Mouse (Mus musculus): Measurements from ENCODE around the gene Defa21.
"Not testable (repeated sequence)": the region's sequence is repeated elsewhere in the genome, so short reads cannot be mapped to it uniquely, and the experiment has no call there.

Defa21 gene

DNA sequence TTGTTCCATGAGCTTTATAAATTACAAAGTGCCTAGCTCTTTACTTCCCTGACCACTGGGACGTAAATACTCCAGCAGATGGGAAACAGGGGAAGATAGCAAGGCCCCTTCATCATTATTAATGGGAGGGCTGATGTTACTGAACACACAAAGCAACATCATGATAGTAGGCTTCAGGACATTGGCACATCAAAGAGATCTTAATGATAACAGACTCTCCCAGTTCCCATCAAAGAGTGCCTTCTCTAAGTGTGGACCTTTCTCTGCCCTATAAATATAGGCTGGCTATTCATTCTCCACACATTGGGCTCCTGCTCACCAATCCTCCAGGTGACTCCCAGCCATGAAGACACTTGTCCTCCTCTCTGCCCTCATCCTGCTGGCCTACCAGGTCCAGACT is at the start of gene Defa21:
TSS of gene Defa21 (plus strand) at position 301 of the 400 bp plus-strand sequence.
- DNase-seq (ENCODE audit: low spot score) = not testable (repeated sequence)

GRCm38 (mm10) chr8:20979846-20980245 is 45.5 kb upstream of the Defa21 start:
- DNase-seq (ENCODE audit: low spot score) = no peak

DNA sequence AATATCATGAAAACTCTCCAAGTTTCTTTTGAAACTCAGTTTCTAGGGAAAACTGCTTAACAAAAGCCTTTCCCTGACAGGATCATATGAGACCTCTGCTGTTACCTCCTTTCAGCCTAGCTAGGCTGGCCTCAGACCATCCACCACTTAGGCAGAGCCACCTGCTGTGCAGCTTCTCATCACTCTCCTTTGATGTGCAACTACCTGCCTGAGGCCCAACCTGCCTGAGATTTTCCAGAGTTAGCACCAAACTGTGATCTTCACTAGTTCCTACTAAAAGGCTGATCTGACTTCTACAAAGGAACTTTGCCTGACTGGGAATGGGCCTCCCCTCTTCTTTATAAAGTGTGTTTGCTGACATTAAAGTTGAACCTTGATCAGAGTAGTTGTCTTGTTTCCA is 31.3 kb upstream of the Defa21 start:
- DNase-seq (ENCODE audit: low spot score) = not testable (repeated sequence)

DNA sequence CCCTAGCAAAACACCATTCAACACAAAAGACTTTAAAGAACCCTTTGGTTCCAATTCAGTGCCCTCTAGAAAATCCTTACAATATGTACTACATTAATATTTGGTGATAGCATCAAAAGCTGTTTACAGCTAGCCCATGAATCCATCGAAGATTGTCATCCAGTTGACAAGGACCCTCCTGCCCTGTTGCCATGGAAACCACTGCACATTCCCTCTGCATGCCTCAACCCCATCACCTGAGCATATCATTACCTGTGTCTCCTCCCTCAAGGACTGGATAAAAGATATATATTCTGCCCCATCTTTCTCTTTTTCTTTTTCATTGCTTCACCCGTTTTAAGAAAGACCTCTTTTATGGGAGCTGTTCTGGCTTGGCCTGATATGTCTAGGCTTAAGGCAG is 28.6 kb upstream of the Defa21 start:
- no peak for DNase-seq (ENCODE audit: low spot score)

- DNase-seq (ENCODE audit: low spot score) = no peak
Measured at GRCm38 (mm10) chr8:20997291-20997690, 28.1 kb upstream of the Defa21 start.

DNA sequence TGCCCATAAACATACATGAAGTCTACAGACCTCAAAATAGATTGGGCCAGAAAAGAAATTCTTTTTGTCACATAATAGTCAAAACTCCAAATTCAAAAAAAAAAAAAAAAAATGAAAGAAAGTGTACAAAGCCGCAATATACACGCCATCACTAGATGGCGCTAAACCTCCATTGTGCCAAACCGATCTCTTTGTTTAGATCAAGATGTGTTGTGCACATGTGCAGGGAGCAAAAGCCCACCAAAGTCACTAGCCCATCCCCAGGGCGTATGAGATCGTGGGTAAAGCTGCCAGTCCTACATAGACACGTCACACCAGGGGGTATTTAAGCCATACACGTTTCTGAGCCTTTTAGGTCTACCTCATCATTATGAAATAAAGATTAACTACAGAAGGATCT is 24.2 kb upstream of the Defa21 start:
- DNase-seq (ENCODE audit: low spot score) = peak; percentile 59

DNA sequence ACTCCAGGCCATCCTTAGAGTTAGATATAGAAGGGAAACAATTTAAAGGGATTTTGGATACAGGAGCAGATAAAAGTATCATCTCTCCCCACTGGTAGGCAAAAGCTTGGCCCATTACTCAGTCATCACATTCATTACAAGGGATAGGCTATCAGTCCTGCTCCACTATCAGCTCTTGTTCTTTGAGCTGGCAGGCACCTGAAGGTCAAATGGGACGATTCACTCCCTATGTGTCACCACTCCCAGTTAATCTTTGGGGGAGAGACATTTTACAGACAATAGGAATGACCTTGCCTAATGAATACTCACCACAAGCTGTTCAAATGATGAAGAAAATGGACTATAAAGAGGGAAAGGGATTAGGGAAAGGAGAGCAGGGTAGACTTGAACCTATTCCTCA is 18.5 kb upstream of the Defa21 start:
- DNase-seq (ENCODE audit: low spot score) = no peak

DNA sequence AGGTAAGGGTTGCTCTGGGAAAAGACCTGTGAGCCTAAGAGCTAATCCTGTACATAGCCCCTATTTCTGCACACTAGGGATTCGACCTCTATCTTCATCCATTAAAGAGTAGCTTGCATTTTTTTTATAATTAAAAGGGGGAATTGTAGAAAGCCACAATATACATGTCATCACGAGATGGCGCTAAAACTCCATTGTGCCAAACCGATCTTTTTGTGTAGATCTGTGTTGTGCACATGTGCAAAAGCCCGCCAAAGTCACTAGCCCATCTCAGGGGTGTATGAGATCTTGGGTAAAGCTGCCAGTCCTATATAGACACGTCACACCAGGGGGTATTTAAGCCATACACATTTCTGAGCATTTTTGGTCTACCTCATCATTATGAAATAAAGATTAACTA is 16.8 kb upstream of the Defa21 start:
- not testable (repeated sequence) for DNase-seq (ENCODE audit: low spot score)

DNA sequence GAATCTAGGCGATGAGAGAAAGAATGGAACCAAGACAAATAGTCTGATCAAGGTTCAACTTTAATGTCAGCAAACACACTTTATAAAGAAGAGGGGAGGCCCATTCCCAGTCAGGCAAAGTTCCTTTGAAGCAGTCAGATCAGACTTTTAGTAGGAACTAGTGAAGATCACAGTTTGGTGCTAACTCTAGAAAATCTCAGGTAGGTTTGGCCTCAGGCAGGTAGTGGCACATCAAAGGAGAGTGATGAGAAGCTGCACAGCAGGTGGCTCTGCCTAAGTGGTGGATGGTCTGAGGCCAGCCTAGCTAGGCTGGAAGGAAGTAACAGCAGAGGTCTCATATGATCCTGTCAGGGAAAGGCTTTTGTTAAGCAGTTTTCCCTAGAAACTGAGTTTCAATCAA is 14.8 kb upstream of the Defa21 start:
- DNase-seq (ENCODE audit: low spot score) = not testable (repeated sequence)

DNA sequence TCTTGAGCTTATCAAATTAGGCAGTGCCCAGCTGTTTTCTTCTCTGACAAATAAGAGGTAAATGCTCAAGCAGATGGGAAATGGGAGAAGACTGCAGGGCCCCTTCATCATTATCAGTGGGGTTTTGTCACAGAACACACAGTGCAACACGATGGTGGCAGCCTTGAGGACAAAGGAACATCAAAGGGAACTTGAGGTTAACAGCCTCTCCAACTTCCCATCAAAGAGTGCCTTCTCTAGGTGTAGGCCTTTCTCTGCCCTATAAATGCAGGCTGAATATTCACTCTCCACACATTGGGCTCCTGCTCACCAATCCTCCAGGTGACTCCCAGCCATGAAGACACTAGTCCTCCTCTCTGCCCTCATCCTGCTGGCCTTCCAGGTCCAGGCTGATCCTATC is 29.4 kb downstream of the Defa21 start, which contains the start of gene Defa23:
TSS of gene Defa23 (plus strand) at position 301 of the 400 bp plus-strand sequence.
- not testable (repeated sequence) for DNase-seq (ENCODE audit: low spot score)

GRCm38 (mm10) chr8:21064738-21065137 is 39.4 kb downstream of the Defa21 start, which contains the start of gene Defa35:
TSS of gene Defa35 (plus strand) at chr8:21065038.
- not testable (repeated sequence) for DNase-seq (ENCODE audit: low spot score)

Data from embryo, embryonic 10.5 days (tissue).